Mouse (Mus musculus) ovary, adult 2 months (tissue): ENCODE data around the gene Gm20908. TPM values are rescaled to one million over a fixed set of nuclear protein-coding genes. Genes with fewer than 3 reads are reported as not detected.

Source experiments
- polyA plus RNA-seq: library from polyadenylated mRNA; depleted of rRNA; stranded (reverse); fragments of >200 nt; gene quantifications from 2 replicates; pipeline ENCODE4 v1.2.3, GENCODE M21; 2012; rRNA removed

Gm20908 gene
- polyA plus RNA-seq = not detected in 2 replicates

DNA sequence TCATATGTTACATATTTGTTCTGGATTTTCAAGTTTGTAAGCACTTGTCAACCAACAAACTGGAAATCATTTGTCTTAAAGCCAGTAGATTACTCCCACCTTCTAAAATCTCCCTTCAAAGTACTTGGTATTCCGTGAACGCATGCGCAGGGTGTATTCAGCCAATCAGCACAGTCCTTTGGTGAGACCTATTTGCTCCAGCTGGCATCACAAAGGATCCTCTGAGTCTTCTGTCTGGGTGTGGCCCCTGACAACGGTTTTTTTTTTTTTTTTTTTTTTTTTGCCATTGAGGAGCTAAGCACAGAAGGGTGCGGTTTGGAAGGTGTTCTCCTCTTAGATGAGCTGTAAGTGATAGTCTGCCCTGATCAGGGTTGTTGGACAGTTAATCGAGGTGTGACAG lies at the start of gene Gm20908:
Gene Gm20908, plus strand, starts transcription at position 301 of the 400 bp plus-strand sequence.

